In the genomic region with DNA sequence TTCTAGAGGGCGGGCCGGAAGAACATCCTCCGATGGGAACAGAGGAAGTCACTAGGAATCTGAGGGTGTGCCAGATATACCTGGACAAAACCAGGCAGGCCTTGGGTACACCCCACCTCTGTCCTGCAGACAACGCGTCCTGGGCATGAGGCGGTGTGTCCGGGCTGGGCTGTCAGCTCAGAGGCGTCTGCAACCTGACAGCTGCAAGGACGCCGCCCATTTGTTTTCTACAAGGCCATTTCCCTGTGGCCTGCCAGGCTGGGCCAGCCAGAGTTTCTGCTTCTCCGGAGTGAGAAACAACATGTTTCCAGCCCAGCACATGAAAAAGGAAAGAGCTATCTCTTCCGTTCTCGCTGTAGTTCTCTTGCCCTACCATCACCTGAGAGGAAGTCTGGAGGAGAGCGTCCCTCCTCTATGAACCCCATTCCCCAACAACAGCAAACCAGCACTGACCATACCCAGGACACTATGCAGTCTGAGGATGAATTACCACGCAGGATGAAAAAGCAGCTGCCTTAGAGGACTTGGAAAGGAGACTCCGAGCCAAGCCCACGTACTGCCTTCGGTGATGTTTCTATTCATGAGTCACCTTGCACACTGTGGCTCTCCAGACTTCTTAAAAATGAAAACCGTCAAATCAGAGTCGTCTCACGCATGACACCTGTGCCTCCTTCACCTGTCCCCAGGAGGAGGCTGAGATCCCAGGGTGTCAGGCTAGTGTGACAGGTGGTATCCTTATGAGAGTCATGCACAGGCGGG, we compare ENCODE assay signal across 11 mouse cellular contexts. TPM values are rescaled to one million over a fixed set of nuclear protein-coding genes. Genes with fewer than 3 reads are reported as not detected.
DNase-seq lines count a peak whose midpoint lies in the region; ATAC-seq and TF ChIP-seq lines count a peak whose summit lies in the region.
"Had no signal": no experiment of that assay in that cellular context is flagged by ENCODE, and none has a peak within 500 bp of the region (broad histone marks: within the 10 kb centered on the region; RNA-seq: fewer than 3 reads in every experiment).

No protein-coding gene starts in this region.

- no peak overlapping the region for H3K9ac ChIP-seq in intestine, embryonic 16.5 days (ENCODE audit: low read depth, low read length)
- H3K9ac ChIP-seq: limb, embryonic 12.5 days had no signal

- H3K4me1 ChIP-seq in G1E (ENCODE audit: insufficient read depth, low read depth, low read length), result peaks cover 95% of the 10 kb centered on the region
- peaks cover 29% of the 10 kb centered on the region for H3K4me1 ChIP-seq in intestine, embryonic 16.5 days (ENCODE audit: control insufficient read depth, insufficient read depth, low read length)

- WGBS in intestine, embryonic 16.5 days, result 64% methylated on average over 22 of the region's 22 CpGs

- H3K36me3 ChIP-seq in G1E (replicated peaks), result peaks cover 75% of the 10 kb centered on the region
- H3K36me3 ChIP-seq in intestine, embryonic 16.5 days (ENCODE audit: control insufficient read depth, insufficient read depth, low read length), result no peaks in the 10 kb centered on the region
- H3K36me3 ChIP-seq: limb, embryonic 12.5 days had no signal

- DNase-seq in kidney, postnatal 36 days, result peak; percentile 45 to 46
- no peak for DNase-seq in kidney, adult 18-20 months
- DNase-seq in G1E (ENCODE audit: low spot score), result no peak
- DNase-seq in adrenal gland, adult 8-10 months, result peak; percentile 65
- DNase-seq in cerebellum, adult 18-20 months, result no peak
- DNase-seq in right cerebral cortex, adult 2 months (ENCODE audit: low spot score in 2 of 2), result no peak
- DNase-seq in cerebellum, adult 9-11 months, result no peak
- DNase-seq: lung, postnatal 4 days had no signal

- no peak overlapping the region for H3K4me2 ChIP-seq in intestine, embryonic 16.5 days (ENCODE audit: low read depth, low read length)
- H3K4me2 ChIP-seq: limb, embryonic 12.5 days had no signal

- peak overlapping the region; percentile 20 for H3K27ac ChIP-seq in intestine, embryonic 16.5 days (ENCODE audit: low read length)
- H3K27ac ChIP-seq: limb, embryonic 12.5 days had no signal

- no peaks in the 10 kb centered on the region for H3K9me3 ChIP-seq in G1E (replicated peaks)
- no peaks in the 10 kb centered on the region for H3K9me3 ChIP-seq in intestine, embryonic 16.5 days (ENCODE audit: control insufficient read depth, low read length)
- H3K9me3 ChIP-seq: limb, embryonic 12.5 days had no signal

- no peak for TF ChIP-seq CTCF in G1E (IDR thresholded peaks at IDR 0.05; ENCODE audit: low read depth, low read length)

- peak overlapping the region; percentile 17; the same call in 1 of the 2 replicates for H3K4me3 ChIP-seq in G1E (ENCODE audit: low read depth, low read length)
- H3K4me3 ChIP-seq in intestine, embryonic 16.5 days (ENCODE audit: low read length), result no peak overlapping the region
- H3K4me3 ChIP-seq: limb, embryonic 12.5 days had no signal

- H3K27me3 ChIP-seq in G1E (ENCODE audit: insufficient read depth, low read length), result no peaks in the 10 kb centered on the region
- H3K27me3 ChIP-seq in intestine, embryonic 16.5 days (replicated peaks; ENCODE audit: control insufficient read depth, insufficient read depth, low read length), result peaks cover 7% of the 10 kb centered on the region; the same call in 1 of the 2 replicates

- no peak for ATAC-seq in G1E (ENCODE audit: extremely low read depth, insufficient number of reproducible peaks, low FRiP score, poor library complexity, severe bottlenecking)
- ATAC-seq in intestine, embryonic 16.5 days, result no peak
- ATAC-seq: hindbrain, embryonic 16.5 days had no signal

RNA-seq across cellular contexts. Expression of a gene that starts 4.5 kb away (rescaled TPM):
- total RNA-seq in G1E (2014; fragmentation: Nextera tagmentation) (24.8 and 27.9 TPM in 2 replicates), G1E (2017) (21.3 and 21.7 TPM in 2 replicates)
- 29.7 and 31.1 TPM in 2 replicates for polyA plus RNA-seq in G1E (2012)
- total RNA-seq in adrenal gland, adult 8-10 months (2022), result 10 to 100 TPM; 12.0 to 20.8 (median 16.8) TPM
- 0.51 and 0.66 TPM in 2 replicates for polyA plus RNA-seq in intestine, embryonic 16.5 days (2015; fragmentation: Nextera tagmentation; extraction: Ambion mirVana)

RNA-seq across cellular contexts. Expression of a gene that starts 27.4 kb away (rescaled TPM):
- total RNA-seq in G1E (2014; fragmentation: Nextera tagmentation), result 227 and 282 TPM in 2 replicates
- 97.4 and 97.9 TPM in 2 replicates for total RNA-seq in G1E (2017)
- 320 and 368 TPM in 2 replicates for polyA plus RNA-seq in G1E (2012)
- total RNA-seq in adrenal gland, adult 8-10 months (2022), result 100 to 1,000 TPM; 132 to 279 (median 202) TPM
- 185 and 199 TPM in 2 replicates for polyA plus RNA-seq in intestine, embryonic 16.5 days (2015; fragmentation: Nextera tagmentation; extraction: Ambion mirVana)

Comparison
In these comparisons a context has a peak if more than half of its experiments do, and no peak if none do; other contexts are left out.
1. DNase-seq: peak in kidney, postnatal 36 days (2 of 2) and adrenal gland, adult 8-10 months (single experiment); none in kidney, adult 18-20 months (single experiment), G1E (single experiment), cerebellum, adult 18-20 months (0 of 2), right cerebral cortex, adult 2 months (0 of 2) and cerebellum, adult 9-11 months (single experiment).